Mouse (Mus musculus) lung, postnatal 25 days (tissue): ENCODE measurements around the gene Wbp2.

Source experiments
- DNase-seq: peaks from one replicate; pipeline ENCODE4 v3.0.0; 2022; ENCODE audit warnings: low spot score

Gene Wbp2

DNA sequence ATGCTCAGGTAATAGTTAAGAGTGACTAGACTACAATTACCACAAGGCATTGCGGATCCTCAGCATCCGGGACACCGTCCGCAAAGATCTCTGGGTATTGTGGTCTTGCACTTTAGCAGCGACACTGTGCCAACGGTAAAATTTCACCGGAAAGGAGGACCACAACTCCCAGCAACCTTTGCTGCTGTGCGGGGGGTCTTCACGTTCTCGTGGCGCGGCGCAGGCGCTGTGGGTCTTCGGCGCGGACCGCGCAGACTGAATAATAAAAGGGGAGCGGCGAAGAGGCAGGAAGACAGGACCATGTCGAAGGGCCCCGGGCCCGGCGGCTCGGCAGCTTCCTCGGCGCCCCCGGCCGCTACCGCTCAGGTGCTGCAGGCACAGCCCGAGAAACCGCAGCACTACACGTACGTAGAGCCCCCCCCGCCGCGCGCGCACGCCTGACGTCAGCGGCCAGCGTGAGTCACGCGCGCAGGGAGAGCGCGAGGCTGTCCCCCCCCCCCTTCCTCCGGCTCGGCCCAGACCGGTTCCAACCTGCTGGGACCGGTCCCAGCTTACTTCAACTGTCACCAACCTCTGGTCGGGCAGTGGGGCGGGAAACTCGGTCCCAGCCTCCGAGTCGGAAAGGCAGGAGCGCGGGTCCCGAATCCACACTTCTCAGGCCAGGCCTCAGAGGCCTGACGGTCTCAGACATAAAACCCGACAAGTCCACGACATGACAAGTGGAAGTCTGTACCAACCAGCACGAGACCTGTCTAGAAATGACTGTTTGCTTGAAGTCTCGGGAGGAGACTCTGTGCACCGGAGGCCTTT is 56.5 kb downstream of the Wbp2 start, which contains the start of gene Unk:
TSS of gene Unk (plus strand) at position 235 of the 810 bp plus-strand sequence.
- peak; percentile 99 for DNase-seq

DNA sequence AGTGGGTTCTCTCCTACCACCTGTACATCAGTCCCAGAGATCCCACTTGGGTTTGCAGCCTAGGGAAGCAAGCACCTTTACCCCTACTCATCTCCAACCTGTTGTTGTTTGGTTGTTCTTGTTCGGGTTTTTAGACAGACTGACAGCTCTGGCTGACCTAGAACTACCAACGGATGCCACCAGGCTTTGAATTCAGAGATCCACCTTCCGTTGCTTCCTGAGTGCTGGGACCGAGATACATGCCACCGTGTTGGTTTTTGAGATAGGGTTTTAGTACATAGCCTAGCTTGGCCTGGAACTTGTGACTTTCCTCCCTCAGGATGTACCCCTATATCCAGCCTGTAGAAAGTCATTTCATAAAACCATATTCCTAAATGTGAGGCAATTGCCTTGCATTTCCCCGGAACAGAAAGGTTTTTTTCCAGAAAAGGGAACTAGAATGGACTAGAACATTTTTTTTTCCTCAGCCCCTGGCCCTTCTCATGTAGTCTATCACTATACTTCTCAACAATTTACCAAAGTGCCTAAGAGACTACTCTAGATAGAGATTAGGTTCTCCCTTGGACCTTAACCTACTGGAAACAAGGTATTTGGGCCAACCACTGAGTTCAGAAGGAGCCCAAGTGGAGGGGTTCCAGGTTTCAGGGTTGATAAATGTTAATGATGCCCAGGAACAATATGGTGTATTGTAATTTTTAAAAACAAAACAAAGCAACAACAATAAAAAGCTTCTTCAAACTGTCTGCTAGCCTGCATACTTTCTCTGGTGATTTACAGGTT is 57.5 kb downstream of the Wbp2 start:
- DNase-seq = no peak
